Mouse (Mus musculus) retina, embryonic 14.5 days (tissue): ENCODE measurements at regions not wholly inside any gene's neighbourhood (a gene's known extent, or its start where the extent isn't known, plus 50 kb on each side); places are given as distances from the start of the nearest gene placed in this dataset.

Experiments
- DNase-seq: peaks from one replicate; pipeline ENCODE4 v3.0.0-alpha.2; 2015; ENCODE audit warnings: low spot score

GRCm38 (mm10) chr3:124849915-124850314, 269.0 kb upstream of the 1700003H04Rik start:
- no peak for DNase-seq

DNA sequence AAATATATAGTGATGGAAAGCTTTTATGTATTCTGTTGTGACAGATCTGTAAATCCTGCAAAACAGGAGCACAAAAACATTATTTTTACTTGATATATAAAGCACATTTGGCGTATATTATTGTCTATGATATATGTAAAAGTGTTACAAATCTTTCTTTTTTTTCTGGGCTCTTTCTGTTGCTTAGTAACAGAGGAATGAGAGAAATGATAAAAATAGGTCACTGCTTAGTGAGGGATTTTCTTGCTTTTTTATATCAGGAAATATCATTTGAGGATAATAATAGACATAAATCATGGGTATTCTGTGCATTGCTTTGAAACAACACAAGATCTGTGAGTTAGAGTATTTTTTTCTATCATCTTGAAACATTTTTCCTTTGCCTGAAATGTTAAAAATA, 239.7 kb upstream of the 1700003H04Rik start:
- DNase-seq, result no peak

- no peak for DNase-seq
Measured at GRCm38 (mm10) chr3:124806891-124807290, 226.0 kb upstream of the 1700003H04Rik start.

DNA sequence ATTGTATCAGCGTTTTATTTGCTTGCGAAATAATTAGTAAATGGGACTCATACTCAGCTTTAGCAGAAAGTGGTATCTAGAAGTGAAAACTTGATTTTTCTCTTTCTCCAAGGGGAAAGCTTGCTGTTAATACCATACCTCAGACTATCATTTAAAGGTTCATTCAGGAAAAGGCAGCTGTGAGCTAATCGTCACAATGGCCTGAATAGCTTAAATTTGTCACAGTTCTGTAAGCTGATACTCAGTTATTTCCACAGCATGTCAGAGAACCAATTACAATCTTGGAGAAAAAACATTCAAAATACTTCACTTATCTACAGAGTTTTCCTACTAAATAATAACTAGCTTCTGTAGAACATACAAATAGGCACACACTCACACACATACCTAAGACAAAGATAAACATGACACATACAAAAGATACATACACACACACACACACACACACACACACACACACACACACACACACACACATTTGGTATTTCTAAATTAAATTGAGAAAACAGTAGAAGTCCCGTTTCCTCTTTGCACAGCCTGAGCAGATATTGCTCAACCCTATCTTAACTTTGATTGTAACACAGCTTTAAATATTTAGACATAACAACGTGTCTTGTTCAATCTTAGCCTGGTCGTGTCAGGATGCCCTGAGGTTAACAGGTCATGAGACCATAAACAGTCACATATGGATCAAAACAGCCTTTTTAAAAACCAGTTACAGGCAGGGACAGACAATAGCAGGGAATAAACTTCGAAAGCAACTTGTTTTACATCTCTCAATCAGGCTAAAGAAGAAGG, 208.5 kb upstream of the 1700003H04Rik start:
- DNase-seq, result no peak

- no peak for DNase-seq
Measured at GRCm38 (mm10) chr3:124788181-124788580, 207.3 kb upstream of the 1700003H04Rik start.

- DNase-seq, result peak; percentile 48
Measured at GRCm38 (mm10) chr3:124770326-124770725, 189.4 kb upstream of the 1700003H04Rik start.

GRCm38 (mm10) chr3:124769252-124769651, 188.4 kb upstream of the 1700003H04Rik start:
- DNase-seq, result peak; percentile 45

DNA sequence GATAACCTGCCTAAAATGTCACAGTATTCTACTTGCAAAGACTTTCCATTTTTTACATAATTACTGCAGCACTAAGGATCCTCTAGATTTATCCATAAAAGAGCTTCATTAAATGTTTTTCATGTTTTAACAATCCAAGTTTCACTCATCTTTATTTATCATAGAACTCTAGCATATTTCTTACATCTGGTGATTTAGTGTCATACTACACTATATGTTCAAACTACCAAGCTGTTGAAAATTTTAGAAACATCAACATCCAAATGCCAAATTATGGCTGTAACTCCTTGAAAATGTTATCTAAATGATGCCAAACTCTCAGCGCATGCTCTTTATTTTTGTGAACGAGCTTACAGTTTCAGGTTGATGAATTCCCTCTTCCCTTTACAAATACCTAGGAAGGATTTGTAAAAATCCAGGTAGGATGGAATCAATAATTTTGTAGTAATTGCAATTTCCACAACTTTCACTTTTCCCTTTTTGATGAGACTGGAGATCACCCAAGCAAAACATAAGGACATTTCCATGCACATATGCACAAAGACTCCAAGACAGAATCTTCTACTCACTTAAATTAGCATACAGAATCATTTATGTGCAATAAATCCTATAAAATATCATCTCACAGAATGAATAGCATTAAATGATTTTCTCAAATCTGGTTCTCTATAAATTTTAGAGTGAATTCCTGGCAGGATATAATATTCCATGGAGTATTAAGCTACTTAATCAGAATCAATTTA, 175.0 kb upstream of the 1700003H04Rik start:
- no peak for DNase-seq

DNA sequence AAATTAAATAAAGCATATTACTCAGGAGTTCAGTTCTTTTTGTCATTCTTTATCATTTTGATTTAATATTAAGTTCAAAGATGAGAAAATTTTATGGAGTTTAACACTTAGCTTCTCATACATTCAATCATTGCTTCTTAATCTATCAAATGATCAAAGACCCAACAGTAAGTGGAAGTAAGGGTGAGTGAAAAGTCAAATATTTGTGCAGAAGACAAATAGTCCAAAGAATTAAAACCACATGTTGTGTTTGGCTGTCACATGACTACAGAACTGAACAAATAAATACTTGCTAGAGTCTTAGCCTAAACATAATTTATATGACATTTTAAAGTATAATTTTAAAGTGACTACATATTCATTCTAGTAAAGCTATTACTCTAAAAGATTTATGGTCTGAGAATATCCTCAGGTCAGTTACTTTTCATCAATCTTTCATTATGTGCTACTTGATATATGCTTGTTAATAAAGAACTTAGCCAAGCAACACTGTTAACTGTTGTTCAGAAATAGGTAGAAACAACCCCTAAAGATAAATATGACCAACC, 171.7 kb upstream of the 1700003H04Rik start:
- no peak for DNase-seq

DNA sequence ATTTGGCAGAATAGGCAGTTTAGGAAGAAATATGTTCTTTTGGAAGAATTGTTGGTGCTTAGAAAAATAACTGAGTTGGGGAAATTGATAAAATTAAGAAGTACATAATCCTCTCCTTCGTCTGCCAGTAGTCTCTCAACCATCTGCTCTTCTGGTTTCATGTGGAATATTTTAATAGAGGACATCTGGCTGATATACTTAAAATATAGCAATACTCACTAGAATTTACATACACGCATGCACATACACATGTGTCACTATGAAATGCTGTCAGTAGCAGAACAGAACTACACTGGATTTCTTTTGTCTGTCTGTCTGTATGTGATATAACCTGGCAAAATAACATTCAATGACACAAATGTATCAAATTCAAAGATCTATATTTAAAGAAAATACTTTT, 168.4 kb upstream of the 1700003H04Rik start:
- DNase-seq, result no peak

GRCm38 (mm10) chr3:124728281-124728680, 147.4 kb upstream of the 1700003H04Rik start:
- no peak for DNase-seq

DNA sequence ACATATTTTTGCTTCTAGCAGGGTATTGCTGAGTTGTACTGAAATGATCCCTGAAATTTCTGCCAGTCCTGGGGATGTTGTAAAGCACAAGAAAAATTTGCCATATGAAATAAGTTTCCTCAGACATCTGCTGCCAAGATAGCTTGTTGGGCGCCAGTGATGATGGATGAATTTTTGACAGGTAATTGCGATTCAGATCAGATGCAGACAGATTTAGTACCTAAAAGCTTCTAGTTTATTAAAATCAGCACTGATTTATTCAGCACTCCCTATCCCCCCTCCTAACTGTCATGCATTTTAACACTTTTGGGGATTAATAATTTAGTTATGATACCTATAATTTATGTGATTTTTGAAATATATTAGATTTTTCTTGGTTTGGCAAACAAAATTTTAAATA, 131.3 kb upstream of the 1700003H04Rik start:
- DNase-seq, result no peak

DNA sequence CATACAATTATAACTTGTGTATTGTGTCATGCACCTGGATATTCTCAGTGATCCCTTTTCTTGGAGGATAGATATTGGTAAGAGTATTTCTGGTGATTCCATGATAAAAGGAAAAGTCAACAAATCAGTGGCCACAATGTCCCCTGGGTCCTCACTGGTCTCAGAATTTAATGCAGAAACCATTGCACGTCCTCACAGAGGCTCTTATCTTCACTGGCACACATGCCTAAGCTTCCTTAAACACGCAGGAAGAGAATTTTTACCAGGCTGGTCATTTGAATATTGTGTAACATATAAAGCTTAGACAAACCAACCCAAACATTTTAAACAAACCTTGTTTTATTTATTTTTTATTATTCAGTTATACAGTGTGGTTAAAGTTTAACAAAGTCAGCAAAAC, 92.7 kb upstream of the 1700003H04Rik start:
- DNase-seq, result no peak

- DNase-seq, result no peak
Measured at GRCm38 (mm10) chr3:124658153-124658552, 77.3 kb upstream of the 1700003H04Rik start.

GRCm38 (mm10) chr3:124633372-124633771, 52.5 kb upstream of the 1700003H04Rik start:
- DNase-seq, result no peak
